Mouse (Mus musculus) bone marrow macrophage, adult 2 months (primary cell): ENCODE measurements at regions not wholly inside any gene's neighbourhood (a gene's known extent, or its start where the extent isn't known, plus 50 kb on each side); places are given as distances from the start of the nearest gene placed in this dataset.

Experiments used
- CTCF ChIP-seq: IDR thresholded peaks from 2 replicates; pipeline ENCODE4 v1.5.1; 2012; ENCODE audit warnings: low read depth, mild to moderate bottlenecking, low read length, moderate library complexity
- POLR2A ChIP-seq: IDR thresholded peaks from 2 replicates; pipeline ENCODE4 v1.6.1; 2012; ENCODE audit warnings: mild to moderate bottlenecking, low read depth, low read length, borderline replicate concordance

DNA sequence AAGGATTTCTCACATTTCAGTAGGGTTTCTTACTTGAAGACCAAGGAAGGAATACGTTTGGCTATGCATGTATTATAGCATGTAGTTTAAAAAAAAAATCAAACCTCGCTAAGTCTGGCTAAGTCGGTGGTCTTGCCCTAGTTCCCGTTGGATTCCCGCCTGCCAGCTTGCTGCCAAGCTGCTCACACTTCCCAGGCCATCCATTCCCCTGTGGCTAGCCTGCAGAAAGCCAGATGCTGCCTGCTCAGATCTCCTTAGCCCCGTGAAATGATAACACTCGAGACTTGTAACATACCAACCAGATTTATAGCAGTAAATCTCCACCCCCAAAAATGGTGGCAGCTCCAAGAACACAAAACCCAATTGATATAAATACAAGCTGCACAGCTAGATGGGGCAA is 97.2 kb downstream of the Aldh8a1 start:
- TF ChIP-seq POLR2A (no peak), CTCF (no peak)
